Mouse (Mus musculus) gastrocnemius, postnatal 14 days (tissue): ENCODE data around the gene Pcnp. TPM values are rescaled to one million over a fixed set of nuclear protein-coding genes. Genes with fewer than 3 reads are reported as not detected.
"Not testable (repeated sequence)": the region's sequence is repeated elsewhere in the genome, so short reads cannot be mapped to it uniquely, and the experiment has no call there.

Experiments
- DNase-seq: peaks from one replicate; pipeline ENCODE4 v3.0.0; 2021; ENCODE audit warnings: mixed read lengths
- intact Hi-C: fragments of 180-260 bp; cut with DNase I; formaldehyde crosslinking; loops from one replicate; pipeline ENCODE4 v1.15.1; 2025; ENCODE audit warnings: low total_unique reads
- microRNA-seq, 2 experiments: library from miRNA; unstranded; fragments of <30 nt; microRNA quantifications; one replicate each; pipeline ENCODE4 v1.2.0; 2021
- total RNA-seq, 2 experiments: library from RNA; stranded (reverse); gene quantifications; 2 replicates each; pipeline ENCODE4 v1.2.3; 2021

The Pcnp gene
- total RNA-seq, 2 experiments from 2014 or later = 41.6 to 42.7 TPM

DNA sequence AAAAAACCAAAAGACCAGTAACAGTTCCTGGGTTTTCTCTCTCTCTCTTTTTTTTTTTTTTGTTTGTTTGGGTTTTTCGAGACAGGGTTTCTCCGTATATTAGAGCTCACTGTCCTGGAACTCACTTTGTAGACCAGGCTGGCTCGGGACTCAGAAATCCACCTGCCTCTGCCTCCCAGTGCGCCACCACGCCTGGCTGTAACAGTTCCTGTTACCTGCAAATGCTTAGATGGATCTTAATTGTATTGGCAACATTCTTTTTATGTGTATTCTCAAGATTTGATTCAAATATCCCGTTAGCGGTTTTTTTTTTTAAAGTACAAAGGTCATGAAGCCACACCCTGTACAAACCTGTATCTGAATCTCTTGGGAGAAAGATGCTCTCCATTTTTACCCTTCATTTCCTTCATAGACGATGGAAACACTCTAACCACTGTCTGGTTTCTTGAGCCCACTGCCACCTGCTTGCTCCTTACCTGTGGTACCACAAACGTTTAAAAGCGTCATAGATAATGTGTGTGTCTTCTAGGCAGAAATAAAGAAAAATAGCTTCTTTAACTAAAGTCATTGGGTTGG, 56.8 kb downstream of the Pcnp start:
- intact Hi-C loops = no loop called here
- DNase-seq = no peak

DNA sequence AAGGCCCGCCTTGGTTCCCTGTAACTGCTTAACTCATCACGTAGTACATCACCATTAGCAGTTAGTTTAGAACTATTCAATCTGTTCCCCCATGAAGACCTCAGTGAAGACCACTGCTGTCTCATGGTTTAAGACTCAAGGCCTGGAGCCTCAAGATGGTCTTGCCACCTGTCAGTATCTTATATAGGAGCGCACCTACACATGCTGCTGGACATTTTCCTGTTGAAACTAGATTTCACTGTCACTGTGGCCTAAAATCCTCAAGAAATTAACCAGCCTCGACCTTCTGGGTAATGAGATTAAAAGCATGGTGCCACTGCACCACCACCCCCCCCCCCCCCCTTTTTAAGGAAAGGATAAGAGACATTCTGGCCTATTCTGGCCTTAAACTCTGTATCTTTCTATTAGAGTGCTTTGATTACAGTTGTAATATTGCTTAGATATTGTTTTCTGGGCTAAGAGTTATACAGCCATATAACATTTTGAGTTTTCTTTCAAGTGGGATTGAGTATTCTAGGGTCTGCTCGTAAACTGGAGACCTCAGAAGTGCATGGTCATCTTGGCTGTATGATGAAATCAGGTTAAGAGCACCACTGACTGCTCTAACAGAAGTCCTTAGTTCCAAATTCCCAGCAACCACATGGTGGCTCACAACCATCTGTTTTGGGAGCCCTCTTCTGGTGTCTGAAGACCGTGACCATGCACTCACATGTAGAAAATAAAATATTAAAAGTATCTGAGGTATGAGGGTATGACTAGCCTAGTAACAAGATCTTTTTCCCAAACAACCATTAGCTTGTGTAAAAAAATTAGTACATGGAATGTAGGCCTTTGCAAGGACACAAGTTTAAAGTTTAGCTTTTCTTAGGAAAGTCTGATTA, 57.6 kb downstream of the Pcnp start:
- intact Hi-C loops = no loop called here
- DNase-seq = no peak

DNA sequence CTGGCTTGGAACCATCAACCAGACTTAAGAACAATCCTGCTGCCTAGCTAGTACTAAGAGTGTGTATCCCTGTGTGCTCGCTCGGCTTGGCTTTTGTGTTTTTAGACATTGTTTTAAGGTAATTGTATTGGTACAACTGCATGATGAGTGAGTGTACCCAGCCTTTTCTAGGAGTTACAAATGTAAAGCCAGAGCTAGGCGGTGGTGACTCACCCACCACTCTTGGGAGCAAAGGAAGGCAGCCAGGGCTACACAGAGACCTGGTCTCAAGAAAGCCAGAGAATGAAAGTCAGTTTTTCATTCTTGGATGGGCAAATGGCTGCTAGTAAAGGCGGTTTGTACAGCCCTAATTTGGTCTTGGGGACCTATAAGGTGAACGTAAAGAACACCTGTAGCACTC, 59.1 kb downstream of the Pcnp start:
- DNase-seq = no peak
- intact Hi-C loops = no loop called here

DNA sequence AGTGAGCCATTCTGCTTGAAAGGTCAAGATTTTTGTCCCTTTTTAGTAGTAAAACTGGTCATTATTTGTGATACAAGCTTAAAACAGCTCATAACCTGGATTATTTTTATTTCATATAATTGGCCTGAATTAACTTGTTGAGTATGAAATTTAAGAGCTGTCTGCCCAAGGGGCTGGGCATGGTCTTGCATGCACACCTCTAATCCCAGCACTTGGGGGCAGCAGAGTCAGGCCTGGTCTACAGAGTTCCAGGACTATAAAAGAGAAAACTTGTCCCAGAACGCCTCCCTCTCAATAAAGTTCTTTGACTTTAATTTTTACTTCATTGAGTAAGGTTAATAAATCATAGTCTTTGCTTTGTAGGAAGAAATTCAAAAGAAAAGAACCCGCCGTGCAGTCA, 60.4 kb downstream of the Pcnp start:
- intact Hi-C loops = no loop called here
- peak; percentile 36 for DNase-seq

DNA sequence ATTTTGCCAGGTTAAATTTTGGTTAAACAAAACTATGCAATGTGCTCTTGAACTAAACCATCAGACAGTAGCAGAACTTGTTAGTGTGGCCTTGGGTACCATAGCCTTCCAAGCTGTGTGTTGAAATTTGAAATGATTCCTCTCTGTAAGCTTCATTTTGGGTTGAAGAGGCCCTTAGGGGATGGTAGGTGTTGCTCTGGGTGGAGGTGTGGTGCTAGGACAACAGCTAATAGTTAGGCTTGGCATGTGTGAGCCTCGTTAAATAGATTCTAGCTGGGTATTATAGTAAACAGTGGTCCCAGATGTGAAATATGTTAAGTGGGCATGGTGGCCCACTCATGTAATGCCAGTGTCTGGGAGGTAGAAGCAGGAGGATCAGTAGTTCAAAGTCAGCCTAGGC, 62.3 kb downstream of the Pcnp start:
- DNase-seq = no peak
- intact Hi-C loops = no loop called here

DNA sequence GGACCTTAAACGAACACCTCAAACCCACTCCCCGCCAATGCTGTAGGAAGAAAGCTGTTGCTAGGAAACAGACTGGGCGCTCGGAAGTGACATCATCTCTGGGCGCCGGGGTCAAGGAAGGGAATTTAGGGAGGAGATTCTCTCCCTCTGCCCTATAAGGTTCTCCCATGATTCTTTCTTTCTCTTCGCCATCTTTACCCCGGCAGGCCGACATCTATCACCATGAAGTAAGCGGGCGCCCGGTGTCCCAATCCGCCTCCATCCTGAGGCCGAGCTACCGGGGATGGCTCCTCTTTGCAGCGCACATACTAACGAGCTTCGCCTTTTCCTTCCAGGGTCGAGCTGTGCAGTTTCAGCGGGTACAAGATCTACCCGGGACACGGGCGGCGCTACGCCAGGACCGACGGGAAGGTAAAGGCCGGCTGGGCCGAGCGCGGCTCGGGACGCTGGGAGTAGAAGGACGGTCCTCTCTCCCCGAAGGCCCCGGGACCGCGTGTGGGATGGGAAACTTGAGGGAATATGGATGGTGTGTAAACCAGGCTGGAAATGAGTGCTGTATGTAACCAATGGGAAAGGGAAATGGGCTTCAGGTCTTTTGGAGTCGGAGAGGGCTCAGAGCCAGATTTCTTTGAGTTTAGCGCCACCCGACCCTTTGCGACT, 63.2 kb downstream of the Pcnp start, which contains the start of gene Rpl24:
TSS of gene Rpl24 (plus strand) at position 64 of the 660 bp plus-strand sequence.
- intact Hi-C loops = no loop called here
- DNase-seq = peak; percentile 93

DNA sequence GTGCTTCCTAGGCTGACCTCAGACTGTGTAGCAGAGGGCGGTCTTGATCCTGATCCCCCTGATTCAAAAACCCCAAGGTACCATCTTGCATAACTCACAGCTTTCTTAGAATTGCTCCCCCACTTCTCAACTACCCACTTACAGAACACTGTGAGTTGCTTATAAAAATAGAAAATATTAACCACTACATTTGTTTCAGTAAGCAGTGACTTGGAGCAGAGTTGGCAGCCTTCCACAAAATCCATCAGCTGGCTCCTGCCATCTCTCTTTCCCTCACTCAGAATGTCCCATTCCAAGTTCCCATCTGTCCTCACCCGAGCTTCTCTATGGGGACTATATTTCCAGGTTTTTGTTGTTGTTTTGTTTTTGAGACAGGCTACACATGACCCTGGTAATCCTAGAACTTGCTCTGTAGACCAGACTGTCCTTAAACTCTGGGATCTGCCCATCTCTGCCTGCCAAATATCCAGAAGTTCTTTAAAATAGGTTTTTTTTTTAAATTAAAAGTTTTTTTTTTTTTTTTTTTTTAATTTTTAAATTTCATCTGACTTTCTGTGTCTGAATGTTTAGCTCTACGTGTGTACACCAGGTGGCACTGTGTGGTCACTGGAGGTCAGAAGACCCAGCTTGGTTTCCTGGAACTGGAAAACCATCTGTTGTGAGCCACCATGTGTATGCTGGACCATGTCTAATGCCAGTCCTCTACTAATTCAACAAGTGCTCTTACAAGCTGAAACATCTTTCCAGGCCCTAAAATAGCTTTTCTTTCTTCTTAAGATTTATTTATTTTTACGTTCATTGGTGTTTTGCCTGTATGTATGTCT, 65.2 kb downstream of the Pcnp start:
- intact Hi-C loops = no loop called here
- peak; percentile 14 for DNase-seq

DNA sequence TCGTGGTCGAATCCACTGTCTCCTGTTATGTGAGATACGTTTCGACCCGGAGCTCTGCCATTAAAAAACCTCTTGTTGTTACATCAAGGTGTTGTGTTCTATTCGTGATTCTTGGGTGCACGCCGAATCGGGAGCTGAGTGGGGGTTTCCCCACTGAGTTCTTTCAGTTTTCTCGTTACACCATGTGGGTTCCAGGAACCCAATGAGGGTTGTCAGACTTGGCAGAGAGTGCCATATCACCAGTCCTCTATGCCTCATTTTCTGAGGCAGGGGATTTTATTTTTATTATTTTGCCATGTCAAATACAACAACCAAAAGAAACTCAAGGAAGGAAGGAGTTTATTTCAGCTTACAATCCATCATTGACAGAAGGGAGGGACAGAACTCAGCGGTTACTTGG, 66.5 kb downstream of the Pcnp start:
- intact Hi-C loops, DNase-seq: not testable (repeated sequence)

Small RNA genes lying within 50 kb of the gene (microRNA-seq; reads per million reads assigned to microRNA genes)
- 0 reads per million in 2 experiments for gene Gm24047

Other genes starting within 250 kb of the Pcnp start
- 1 to 10 TPM; 1.5 to 1.6 TPM for gene Nfkbiz, start 190.8 kb downstream of the Pcnp start, total RNA-seq
- under 1 TPM; 0.31 to 0.33 TPM for gene Nxpe3, start 134.5 kb downstream of the Pcnp start, total RNA-seq
- 1 to 10 TPM; 4.0 to 4.3 TPM for gene Cep97, start 94.9 kb downstream of the Pcnp start, total RNA-seq
- gene Rpl24, start 63.5 kb downstream of the Pcnp start, total RNA-seq = 100 to 1,000 TPM; 648 to 762 TPM
- 1 to 10 TPM; 6.2 to 7.2 TPM for gene Zbtb11, start 55.9 kb downstream of the Pcnp start, total RNA-seq
- 1 to 10 TPM; 8.8 to 9.4 TPM for gene Trmt10c, start 8.1 kb upstream of the Pcnp start, total RNA-seq
- gene Senp7, start 18.6 kb upstream of the Pcnp start, total RNA-seq = 10 to 100 TPM; 13.5 to 13.7 TPM
- gene Impg2, start 174.6 kb upstream of the Pcnp start, total RNA-seq = under 1 TPM; 0.09 to 0.14 TPM